Mouse (Mus musculus) layer of hippocampus, adult 11-12 months (tissue): Measurements from ENCODE around the gene Zwilch.

Experiments used
- DNase-seq: peaks from one replicate; pipeline ENCODE4 v3.0.0; 2022; ENCODE audit warnings: low spot score

Gene Zwilch

GRCm38 (mm10) chr9:64105301-64105700 lies 67.6 kb downstream of the Zwilch start:
- DNase-seq, result no peak

GRCm38 (mm10) chr9:64100442-64100841 lies 72.5 kb downstream of the Zwilch start:
- DNase-seq, result peak; percentile 62

- no peak for DNase-seq
These were observed 74.6 kb downstream of the Zwilch start for GRCm38 (mm10) chr9:64098282-64098681.

- peak; percentile 44 for DNase-seq
These were observed 78.8 kb downstream of the Zwilch start for GRCm38 (mm10) chr9:64094083-64094482.

- DNase-seq, result peak; percentile 12
These were observed 83.9 kb downstream of the Zwilch start for GRCm38 (mm10) chr9:64089004-64089403.

GRCm38 (mm10) chr9:64088346-64088745 lies 84.6 kb downstream of the Zwilch start:
- no peak for DNase-seq

- DNase-seq, result peak; percentile 80
These were observed 85.3 kb downstream of the Zwilch start for GRCm38 (mm10) chr9:64087461-64088235.
